Mouse (Mus musculus) lung, postnatal 0 days (tissue): ENCODE measurements around the gene Olfml2b.

ENCODE experiments used
- CTCF ChIP-seq: IDR thresholded peaks from 2 replicates; pipeline ENCODE4 v1.5.1; 2016; ENCODE audit warnings: antibody characterized with exemption, mild to moderate bottlenecking
- EP300 ChIP-seq: IDR thresholded peaks from 2 replicates; pipeline ENCODE4 v1.6.1; 2016; ENCODE audit warnings: antibody characterized with exemption, mild to moderate bottlenecking, control low read depth

DNA sequence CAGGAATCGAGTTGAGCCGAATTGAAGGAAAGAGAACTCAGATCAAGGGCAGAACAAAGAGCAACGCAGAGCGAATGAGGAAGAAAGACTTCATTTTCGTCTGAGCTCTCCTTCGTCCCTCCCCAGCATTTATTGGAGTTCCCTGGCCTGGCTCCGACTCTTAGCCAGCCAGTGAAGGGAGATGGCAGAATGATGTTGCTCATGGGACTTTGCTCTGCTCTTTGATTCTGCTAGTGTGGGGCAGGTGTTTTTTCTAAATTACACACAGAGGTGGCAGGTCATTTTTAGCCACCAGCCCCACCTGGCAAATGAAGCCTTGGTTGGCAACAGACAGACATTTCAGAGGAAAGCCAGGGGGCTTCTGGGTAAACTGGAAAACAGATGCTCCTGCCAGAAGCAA is 5.4 kb upstream of the Olfml2b start:
- TF ChIP-seq CTCF, result no peak
- TF ChIP-seq EP300, result no peak
